Mouse (Mus musculus) gastrocnemius, adult 2 months (tissue): Measurements from ENCODE around the gene Sec24d. TPM values are rescaled to one million over a fixed set of nuclear protein-coding genes. Genes with fewer than 3 reads are reported as not detected.
"Not testable (repeated sequence)": the region's sequence is repeated elsewhere in the genome, so short reads cannot be mapped to it uniquely, and the experiment has no call there.

Source experiments
- DNase-seq: peaks from one replicate; pipeline ENCODE4 v3.0.0; 2022
- H3K27ac ChIP-seq: fragments of 200-600 bp; 2 replicates; pipeline ENCODE4 v1.8.1; 2022; ENCODE audit warnings: mild to moderate bottlenecking
- H3K4me3 ChIP-seq: fragments of 200-600 bp; 2 replicates; pipeline ENCODE4 v1.8.1; 2022; ENCODE audit warnings: mild to moderate bottlenecking, moderate library complexity
- CTCF ChIP-seq: fragments of 200-600 bp; IDR thresholded peaks from 2 replicates; pipeline ENCODE4 v1.8.1; 2022; ENCODE audit warnings: antibody characterized with exemption, mild to moderate bottlenecking, moderate library complexity
- intact Hi-C: fragments of 180-260 bp; cut with DNase I; formaldehyde crosslinking; loops from one replicate; pipeline ENCODE4 v1.15.1; 2025
- total RNA-seq, 2 experiments: library from RNA; stranded (reverse); gene quantifications; 2 replicates each; pipeline ENCODE4 v1.2.3; 2021

Gene Sec24d
- total RNA-seq, 2 experiments from 2014 or later = 5.2 to 9.8 TPM

DNA sequence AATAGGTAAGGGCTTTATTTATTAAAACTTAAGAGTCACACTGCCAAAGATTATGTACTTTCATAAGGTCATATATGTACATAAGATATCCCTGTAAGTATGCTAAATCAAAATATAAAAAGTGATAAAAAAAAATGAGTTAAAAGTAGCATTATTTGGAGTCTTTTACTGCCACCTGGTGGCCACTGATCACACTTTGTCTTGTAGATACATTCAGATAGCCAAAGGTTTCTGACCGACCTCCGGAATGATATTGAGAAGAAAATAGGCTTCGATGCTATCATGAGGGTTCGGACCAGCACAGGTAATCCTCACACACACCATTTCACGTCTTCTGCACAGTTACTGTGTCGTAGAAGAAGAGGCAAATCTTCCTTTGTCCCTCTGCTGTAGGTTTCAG is 85.9 kb downstream of the Sec24d start:
- DNase-seq = no peak
- peak overlapping the region; percentile 49 for H3K27ac ChIP-seq
- TF ChIP-seq CTCF = peak; percentile 70
- intact Hi-C loops = loop anchor here (2.0 to 10.0 kb wide), 3 partner anchors 26 to 408 kb away; no protein-coding TSS in a partner anchor
- H3K4me3 ChIP-seq = no peak overlapping the region

DNA sequence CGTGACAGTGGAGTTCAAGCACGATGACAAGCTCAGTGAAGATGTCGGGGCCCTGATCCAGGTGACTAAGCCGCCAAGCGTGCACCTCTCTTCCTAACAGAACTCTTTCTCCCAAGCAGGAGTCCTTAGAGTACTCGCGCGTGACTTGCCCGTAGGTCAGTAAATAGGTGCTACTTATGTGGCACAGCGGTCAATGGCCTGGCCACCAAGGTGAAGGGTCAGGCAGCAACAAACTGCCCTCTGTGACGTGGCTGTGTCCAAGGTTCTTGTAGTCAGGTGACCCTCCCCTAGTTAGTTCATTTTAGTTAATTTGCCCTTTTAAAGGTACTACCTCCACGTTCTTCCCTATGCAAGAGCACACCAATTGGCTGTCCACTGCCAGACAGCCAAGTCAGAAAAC is 86.4 kb downstream of the Sec24d start:
- TF ChIP-seq CTCF = no peak
- DNase-seq = no peak
- intact Hi-C loops = loop anchor here (2.0 to 10.0 kb wide), 3 partner anchors 27 to 409 kb away; no protein-coding TSS in a partner anchor
- Histone ChIP-seq H3K27ac (peak overlapping the region; percentile 49), H3K4me3 (no peak overlapping the region)

DNA sequence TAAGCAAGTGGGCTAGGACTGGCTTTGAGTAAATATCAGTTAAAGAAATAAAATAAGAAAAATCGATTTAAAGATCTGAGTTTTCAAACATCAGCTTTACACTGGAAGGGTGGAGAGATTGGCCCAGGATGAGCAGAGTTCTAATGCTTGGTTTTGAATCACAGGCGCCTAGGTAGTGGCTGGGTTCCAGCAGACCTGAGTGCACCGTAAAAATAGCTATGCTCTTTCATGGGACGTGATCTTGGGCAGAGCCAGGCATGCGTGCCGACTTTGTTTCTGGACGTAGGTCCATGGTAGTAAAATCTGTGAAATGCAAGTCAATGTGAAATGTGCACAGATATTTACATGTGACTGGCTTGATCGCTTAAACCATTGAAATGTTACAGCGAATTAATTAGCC is 87.1 kb downstream of the Sec24d start:
- peak; percentile 70 for DNase-seq
- no peak for TF ChIP-seq CTCF

GRCm38 (mm10) chr3:123356377-123356991 is 89.2 kb downstream of the Sec24d start:
- TF ChIP-seq CTCF = no peak

More for the DNA sequence above, 87.1 kb downstream of the Sec24d start:
- intact Hi-C loops = loop anchor here (10.0 kb wide), 1 partner anchor 410 kb away; no protein-coding TSS in a partner anchor
- Histone ChIP-seq H3K27ac (peak overlapping the region; percentile 79), H3K4me3 (no peak overlapping the region)

GRCm38 (mm10) chr3:123366820-123367219 is 99.6 kb downstream of the Sec24d start:
- DNase-seq, intact Hi-C loops, H3K27ac ChIP-seq, H3K4me3 ChIP-seq: not testable (repeated sequence)

More at GRCm38 (mm10) chr3:123356377-123356991, 89.2 kb downstream of the Sec24d start:
- DNase-seq = no peak
- no peak overlapping the region for H3K27ac ChIP-seq
- H3K4me3 ChIP-seq = no peak overlapping the region
- intact Hi-C loops = loop anchor here (10.0 kb wide), 1 partner anchor 412 kb away; no protein-coding TSS in a partner anchor

DNA sequence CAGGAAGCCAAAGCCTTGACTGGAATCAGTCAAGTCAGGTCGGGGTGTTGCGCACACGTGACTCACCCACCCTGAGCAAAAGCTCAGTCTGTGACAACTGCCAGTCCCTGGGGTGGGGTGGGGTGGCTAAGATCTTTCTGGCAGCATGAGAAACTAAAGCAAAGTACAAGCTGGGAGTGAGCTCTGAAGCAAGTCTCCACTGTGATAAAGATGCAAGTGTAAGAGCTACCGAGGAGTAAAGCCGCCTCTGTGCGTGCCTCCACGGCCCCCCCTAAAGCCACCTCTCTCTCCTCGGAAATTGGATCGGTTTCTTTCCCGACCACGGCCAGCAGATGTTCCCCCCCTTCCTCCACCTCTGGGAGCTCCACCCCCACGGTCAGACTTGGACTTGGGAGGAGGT is 101.9 kb downstream of the Sec24d start:
- DNase-seq = peak; percentile 44
- TF ChIP-seq CTCF = no peak
- intact Hi-C loops = no loop called here
- H3K4me3 ChIP-seq = no peak overlapping the region; the same call in 1 of the 2 replicates
- H3K27ac ChIP-seq = no peak overlapping the region; the same call in 1 of the 2 replicates

DNA sequence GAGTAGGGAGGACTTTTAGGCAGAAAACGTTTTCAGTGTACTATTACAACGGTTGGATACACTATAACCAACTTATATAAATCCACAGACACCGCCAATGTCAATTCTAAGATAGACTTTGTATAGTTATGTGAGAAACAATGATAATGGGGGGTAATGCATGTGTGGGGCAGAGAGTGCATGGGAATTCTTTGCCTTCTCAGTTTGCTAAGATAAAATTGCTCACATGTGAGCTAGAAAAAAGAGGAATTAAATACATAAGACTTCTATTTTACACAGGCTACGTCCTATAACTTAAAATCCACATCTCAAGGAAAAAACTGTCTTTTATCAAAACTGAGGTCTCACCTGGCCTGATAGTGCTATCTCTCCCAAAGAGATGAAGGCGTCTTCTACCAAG is 103.7 kb downstream of the Sec24d start:
- no peak for TF ChIP-seq CTCF
- no peak for DNase-seq
- intact Hi-C loops = loop anchor here (5.0 kb wide), 2 partner anchors 139 to 209 kb away; no protein-coding TSS in a partner anchor
- H3K27ac ChIP-seq = no peak overlapping the region
- H3K4me3 ChIP-seq = no peak overlapping the region

- no peak overlapping the region for H3K27ac ChIP-seq
- peak; percentile 82 for TF ChIP-seq CTCF
- DNase-seq = peak; percentile 74
- H3K4me3 ChIP-seq = no peak overlapping the region
- intact Hi-C loops = loop anchor here (5.0 kb wide), 2 partner anchors 140 to 210 kb away; no protein-coding TSS in a partner anchor
Observed at GRCm38 (mm10) chr3:123371766-123372535, 104.7 kb downstream of the Sec24d start.

GRCm38 (mm10) chr3:123376562-123376961 is 109.3 kb downstream of the Sec24d start:
- DNase-seq = no peak
- TF ChIP-seq CTCF = no peak
- intact Hi-C loops = no loop called here
- H3K27ac ChIP-seq = no peak overlapping the region
- H3K4me3 ChIP-seq = no peak overlapping the region

- intact Hi-C loops = no loop called here
- no peak for DNase-seq
- no peak for TF ChIP-seq CTCF
- no peak overlapping the region for H3K27ac ChIP-seq
- H3K4me3 ChIP-seq = no peak overlapping the region
Observed at GRCm38 (mm10) chr3:123384435-123384834, 117.2 kb downstream of the Sec24d start.

DNA sequence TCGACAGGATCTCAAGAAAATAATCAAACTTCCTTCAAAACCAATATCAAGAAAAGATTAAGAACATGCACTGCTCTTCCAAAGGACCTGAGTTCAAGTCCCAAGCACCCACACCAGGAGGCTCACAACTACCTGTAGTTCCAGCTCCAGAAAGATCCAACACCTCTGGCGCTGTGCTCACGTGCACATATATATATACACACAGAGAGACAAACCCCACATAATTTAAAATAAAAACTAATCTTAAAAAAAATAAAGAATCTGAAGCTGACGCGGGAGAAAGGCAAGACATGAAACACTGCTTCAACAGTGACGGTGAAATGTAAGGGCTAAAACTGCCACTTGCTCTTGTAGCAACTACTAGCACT is 117.8 kb downstream of the Sec24d start:
- peak overlapping the region; percentile 95 for H3K4me3 ChIP-seq
- peak overlapping the region; percentile 96 for H3K27ac ChIP-seq
- no peak for TF ChIP-seq CTCF
- DNase-seq = no peak
- intact Hi-C loops = loop anchor here (5.0 kb wide), 1 partner anchor 122 kb away; no protein-coding TSS in a partner anchor

DNA sequence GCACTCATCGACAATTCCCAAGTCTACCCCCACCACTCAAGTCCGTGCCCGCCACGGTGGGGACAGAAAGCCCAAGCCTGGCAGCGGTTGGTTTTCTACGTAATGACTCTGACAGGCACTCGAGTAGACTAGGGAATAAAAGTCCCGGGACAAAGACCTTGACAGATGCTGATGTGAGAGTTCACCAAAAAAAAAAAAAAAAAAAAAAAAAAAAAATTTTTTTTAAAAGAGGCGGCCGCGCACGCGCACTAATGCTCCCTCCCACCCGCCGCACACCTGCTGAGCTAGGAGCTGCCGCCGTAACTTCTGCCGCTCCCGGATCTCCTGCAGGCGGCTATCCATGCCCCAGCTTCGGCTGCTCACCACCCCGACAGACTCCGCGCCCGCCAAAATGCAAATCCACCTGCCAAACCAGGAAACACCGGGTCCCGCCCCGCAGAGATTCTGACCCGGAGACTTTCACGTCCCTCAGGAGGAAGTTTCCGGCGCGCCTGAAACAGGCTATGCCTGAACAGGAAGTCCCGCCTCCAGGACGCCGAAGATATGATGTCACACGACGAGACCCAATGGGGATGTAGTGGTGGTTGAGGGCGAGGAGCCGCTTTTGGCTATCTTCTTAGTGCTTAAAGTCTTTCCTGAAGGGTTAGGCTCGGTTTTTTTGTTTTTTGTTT is 118.4 kb downstream of the Sec24d start, which contains the start of gene Mettl14:
TSS of gene Mettl14 (minus strand) at position 623 of the 671 bp plus-strand sequence.
- intact Hi-C loops = loop anchor here (5.0 kb wide), 1 partner anchor 122 kb away; no protein-coding TSS in a partner anchor
- H3K4me3 ChIP-seq = peak within 1 kb of the TSS; percentile 95
- peak; percentile 98 for DNase-seq
- no peak for TF ChIP-seq CTCF
- peak within 1 kb of the TSS; percentile 96 for H3K27ac ChIP-seq

DNA sequence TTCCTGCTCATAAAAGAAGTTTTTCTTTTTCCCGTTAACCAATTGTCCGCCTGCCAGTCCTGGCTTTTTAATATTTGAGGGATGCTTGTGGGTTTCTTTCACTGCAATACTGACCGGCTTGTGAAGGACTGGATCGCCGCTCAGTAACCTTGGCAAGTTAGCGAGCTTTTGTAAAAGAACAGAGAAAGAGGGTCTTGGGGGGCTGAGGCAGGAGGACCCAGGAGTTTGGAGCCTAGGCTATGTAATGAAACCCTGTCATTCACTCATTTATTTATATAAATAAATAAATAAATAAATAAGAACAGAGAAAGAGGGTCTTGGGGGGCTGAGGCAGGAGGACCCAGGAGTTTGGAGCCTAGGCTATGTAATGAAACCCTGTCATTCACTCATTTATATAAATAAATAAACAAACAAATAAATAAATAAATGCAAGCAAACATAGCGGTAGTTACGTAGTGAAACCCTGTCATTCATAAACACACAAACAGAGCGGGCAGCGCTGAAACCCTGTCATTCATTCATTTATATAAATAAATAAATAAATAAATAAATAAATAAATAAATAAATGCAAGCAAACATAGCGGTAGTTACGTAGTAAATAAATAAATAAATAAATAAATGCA is 119.0 kb downstream of the Sec24d start:
- peak overlapping the region; percentile 95 for H3K4me3 ChIP-seq
- not testable (repeated sequence) for DNase-seq
- H3K27ac ChIP-seq = peak overlapping the region; percentile 96
- intact Hi-C loops = loop anchor here (5.0 kb wide), 1 partner anchor 121 kb away; no protein-coding TSS in a partner anchor
